Mouse (Mus musculus): ENCODE measurements at regions not wholly inside any gene's neighbourhood (a gene's known extent, or its start where the extent isn't known, plus 50 kb on each side); places are given as distances from the start of the nearest gene placed in this dataset.

GRCm38 (mm10) chr9:92045472-92045905, 147.2 kb upstream of the Plscr5 start:
- Histone ChIP-seq H3K27me3 (replicated peaks) (no peaks in the 10 kb centered on the region), H3K4me2 (replicated peaks) (no peak overlapping the region), H3K27ac (no peak overlapping the region), H3K4me1 (no peaks in the 10 kb centered on the region), H3K9me3 (no peaks in the 10 kb centered on the region), H3K4me3 (no peak overlapping the region), H3K9ac (no peak overlapping the region), H3K36me3 (no peaks in the 10 kb centered on the region)
- ATAC-seq (ENCODE audit: low FRiP score, low read depth) = no peak
- WGBS = 60% methylated on average over 3 of the region's 3 CpGs

- WGBS = 77% methylated on average over 9 of the region's 9 CpGs
- Histone ChIP-seq H3K36me3 (no peaks in the 10 kb centered on the region), H3K4me2 (replicated peaks) (no peak overlapping the region), H3K4me3 (no peak overlapping the region), H3K27me3 (replicated peaks) (no peaks in the 10 kb centered on the region), H3K9me3 (no peaks in the 10 kb centered on the region), H3K4me1 (no peaks in the 10 kb centered on the region), H3K27ac (no peak overlapping the region), H3K9ac (no peak overlapping the region)
- no peak for ATAC-seq (ENCODE audit: low FRiP score, low read depth)
Observed at GRCm38 (mm10) chr9:92044161-92044560, 148.6 kb upstream of the Plscr5 start.

GRCm38 (mm10) chr9:92016521-92016920, 176.2 kb upstream of the Plscr5 start:
- 89% methylated on average over 3 of the region's 3 CpGs for WGBS

GRCm38 (mm10) chr9:92015923-92016322, 176.8 kb upstream of the Plscr5 start:
- H3K4me2 ChIP-seq (replicated peaks) = no peak overlapping the region
- no peak for ATAC-seq (ENCODE audit: low FRiP score, low read depth)
- H3K4me3 ChIP-seq = no peak overlapping the region
- no peak overlapping the region for H3K9ac ChIP-seq
- H3K27me3 ChIP-seq (replicated peaks) = no peaks in the 10 kb centered on the region
- no peaks in the 10 kb centered on the region for H3K36me3 ChIP-seq
- H3K27ac ChIP-seq = no peak overlapping the region
- no peaks in the 10 kb centered on the region for H3K4me1 ChIP-seq
- no peaks in the 10 kb centered on the region for H3K9me3 ChIP-seq
- 78% methylated on average over 3 of the region's 3 CpGs for WGBS

More at GRCm38 (mm10) chr9:92016521-92016920, 176.2 kb upstream of the Plscr5 start:
- H3K4me1 ChIP-seq = no peaks in the 10 kb centered on the region
- no peaks in the 10 kb centered on the region for H3K9me3 ChIP-seq
- no peak overlapping the region for H3K4me3 ChIP-seq
- H3K27ac ChIP-seq = no peak overlapping the region
- ATAC-seq (ENCODE audit: low FRiP score, low read depth) = no peak
- H3K9ac ChIP-seq = no peak overlapping the region
- no peaks in the 10 kb centered on the region for H3K36me3 ChIP-seq
- no peak overlapping the region for H3K4me2 ChIP-seq (replicated peaks)
- H3K27me3 ChIP-seq (replicated peaks) = no peaks in the 10 kb centered on the region

GRCm38 (mm10) chr9:91988240-91988639, 204.5 kb upstream of the Plscr5 start:
- no peak overlapping the region for H3K27ac ChIP-seq
- H3K4me2 ChIP-seq (replicated peaks) = no peak overlapping the region
- H3K9me3 ChIP-seq = no peaks in the 10 kb centered on the region
- no peak overlapping the region for H3K4me3 ChIP-seq
- WGBS = 46% methylated on average over 2 of the region's 2 CpGs
- no peak for ATAC-seq (ENCODE audit: low FRiP score, low read depth)
- H3K4me1 ChIP-seq = no peaks in the 10 kb centered on the region
- H3K36me3 ChIP-seq = no peaks in the 10 kb centered on the region
- H3K27me3 ChIP-seq (replicated peaks) = no peaks in the 10 kb centered on the region
- H3K9ac ChIP-seq = no peak overlapping the region

GRCm38 (mm10) chr9:91981955-91982621, 210.6 kb upstream of the Plscr5 start:
- Histone ChIP-seq H3K4me1 (no peaks in the 10 kb centered on the region), H3K36me3 (no peaks in the 10 kb centered on the region), H3K4me3 (no peak overlapping the region), H3K9ac (no peak overlapping the region), H3K9me3 (no peaks in the 10 kb centered on the region), H3K4me2 (replicated peaks) (no peak overlapping the region), H3K27ac (no peak overlapping the region), H3K27me3 (replicated peaks) (no peaks in the 10 kb centered on the region)
- no peak for ATAC-seq (ENCODE audit: low FRiP score, low read depth)
- 72% methylated on average over 9 of the region's 9 CpGs for WGBS

- no peak overlapping the region for H3K9ac ChIP-seq
- no peak overlapping the region for H3K4me2 ChIP-seq (replicated peaks)
- H3K4me1 ChIP-seq = no peaks in the 10 kb centered on the region
- no peak overlapping the region for H3K27ac ChIP-seq
- H3K9me3 ChIP-seq = no peaks in the 10 kb centered on the region
- H3K27me3 ChIP-seq (replicated peaks) = no peaks in the 10 kb centered on the region
- WGBS = 81% methylated on average over 3 of the region's 3 CpGs
- no peaks in the 10 kb centered on the region for H3K36me3 ChIP-seq
- no peak overlapping the region for H3K4me3 ChIP-seq
- no peak for ATAC-seq (ENCODE audit: low FRiP score, low read depth)
Observed at GRCm38 (mm10) chr9:91981499-91981898, 211.2 kb upstream of the Plscr5 start.

- no peak for ATAC-seq (ENCODE audit: low FRiP score, low read depth)
- H3K36me3 ChIP-seq = no peaks in the 10 kb centered on the region
- H3K4me3 ChIP-seq = no peak overlapping the region
- 85% methylated on average over 2 of the region's 2 CpGs for WGBS
- no peaks in the 10 kb centered on the region for H3K27me3 ChIP-seq (replicated peaks)
- no peak overlapping the region for H3K9ac ChIP-seq
- no peaks in the 10 kb centered on the region for H3K9me3 ChIP-seq
- H3K4me2 ChIP-seq (replicated peaks) = no peak overlapping the region
- H3K27ac ChIP-seq = no peak overlapping the region
- H3K4me1 ChIP-seq = no peaks in the 10 kb centered on the region
Observed at GRCm38 (mm10) chr9:91964051-91964450, 228.7 kb upstream of the Plscr5 start.

- Histone ChIP-seq H3K27me3 (replicated peaks) (no peaks in the 10 kb centered on the region), H3K4me1 (no peaks in the 10 kb centered on the region), H3K9ac (no peak overlapping the region), H3K9me3 (no peaks in the 10 kb centered on the region), H3K36me3 (no peaks in the 10 kb centered on the region), H3K4me2 (replicated peaks) (no peak overlapping the region), H3K27ac (no peak overlapping the region), H3K4me3 (no peak overlapping the region)
- ATAC-seq (ENCODE audit: low FRiP score, low read depth) = no peak
- WGBS = 79% methylated on average over 1 of the region's 1 CpGs
Observed at GRCm38 (mm10) chr9:91962726-91963125, 230.0 kb upstream of the Plscr5 start.

- H3K4me3 ChIP-seq = no peak overlapping the region
- no peaks in the 10 kb centered on the region for H3K9me3 ChIP-seq
- no peak overlapping the region for H3K27ac ChIP-seq
- H3K4me2 ChIP-seq (replicated peaks) = no peak overlapping the region
- no peaks in the 10 kb centered on the region for H3K36me3 ChIP-seq
- no peak for ATAC-seq (ENCODE audit: low FRiP score, low read depth)
- no peaks in the 10 kb centered on the region for H3K4me1 ChIP-seq
- H3K9ac ChIP-seq = no peak overlapping the region
- no peaks in the 10 kb centered on the region for H3K27me3 ChIP-seq (replicated peaks)
- WGBS = 81% methylated on average over 1 of the region's 1 CpGs
Observed at GRCm38 (mm10) chr9:91961666-91962065, 231.1 kb upstream of the Plscr5 start.

- 76% methylated on average over 14 of the region's 14 CpGs for WGBS
- Histone ChIP-seq H3K9ac (no peak overlapping the region), H3K27me3 (replicated peaks) (no peaks in the 10 kb centered on the region)
Observed at GRCm38 (mm10) chr9:91960556-91961325, 232.0 kb upstream of the Plscr5 start.

GRCm38 (mm10) chr9:91959592-91959991, 233.1 kb upstream of the Plscr5 start:
- Histone ChIP-seq H3K27ac (no peak overlapping the region), H3K4me3 (no peak overlapping the region), H3K4me2 (replicated peaks) (no peak overlapping the region), H3K27me3 (replicated peaks) (no peaks in the 10 kb centered on the region), H3K4me1 (no peaks in the 10 kb centered on the region), H3K9ac (no peak overlapping the region), H3K9me3 (no peaks in the 10 kb centered on the region), H3K36me3 (no peaks in the 10 kb centered on the region)
- WGBS = 6% methylated on average over 1 of the region's 1 CpGs
- 0 out of 2 replicates have a peak, but pooled peaks have one; percentile 56 for ATAC-seq (ENCODE audit: low FRiP score, low read depth)

More at GRCm38 (mm10) chr9:91960556-91961325, 232.0 kb upstream of the Plscr5 start:
- ATAC-seq (ENCODE audit: low FRiP score, low read depth) = no peak
- Histone ChIP-seq H3K9me3 (no peaks in the 10 kb centered on the region), H3K27ac (no peak overlapping the region), H3K4me3 (no peak overlapping the region), H3K4me2 (replicated peaks) (no peak overlapping the region), H3K36me3 (no peaks in the 10 kb centered on the region), H3K4me1 (no peaks in the 10 kb centered on the region)

Data from neural tube, embryonic 12.5 days (tissue).